Mouse (Mus musculus) thymus, adult 2 months (tissue): ENCODE data around the gene Hist1h2bm.
"Not testable (repeated sequence)": the region's sequence is repeated elsewhere in the genome, so short reads cannot be mapped to it uniquely, and the experiment has no call there.

ENCODE experiments used
- CTCF ChIP-seq: fragments of 200-500 bp; IDR thresholded peaks from 2 replicates; pipeline ENCODE4 v1.5.1; 2012; ENCODE audit warnings: mild to moderate bottlenecking, control low read depth, low read length, moderate library complexity, borderline replicate concordance; ENCODE audit not compliant: control insufficient read depth, poor library complexity, insufficient read depth; ENCODE audit errors: extremely low read depth
- POLR2A ChIP-seq: fragments of 200-500 bp; IDR thresholded peaks from 2 replicates; pipeline ENCODE4 v1.6.1; 2012; ENCODE audit warnings: mild to moderate bottlenecking, low read length, control low read depth, moderate library complexity; ENCODE audit not compliant: control insufficient read depth, poor library complexity, insufficient read depth; ENCODE audit errors: extremely low read depth

GRCm38 (mm10) chr13:21717397-21718357, 4.2 kb upstream of the Hist1h2bm start, which contains the start of gene Hist1h3h:
- TF ChIP-seq CTCF, POLR2A: not testable (repeated sequence)
